Mouse (Mus musculus): ENCODE data around the gene Acadvl. TPM values are rescaled to one million over a fixed set of nuclear protein-coding genes. Genes with fewer than 3 reads are reported as not detected.

Acadvl gene
- polyA plus RNA-seq, 1 experiment from 2014 or later = 43.5 TPM

GRCm38 (mm10) chr11:70014051-70014450 is 1.2 kb downstream of the Acadvl start:
- WGBS = 52% methylated on average over 5 of the region's 5 CpGs
- H3K4me3 ChIP-seq (replicated peaks) = no peak overlapping the region
- H3K9ac ChIP-seq = no peak overlapping the region
- H3K27ac ChIP-seq = no peak overlapping the region
- H3K9me3 ChIP-seq = no peaks in the 10 kb centered on the region
- no peak for ATAC-seq (ENCODE audit: low FRiP score)
- peaks cover 34% of the 10 kb centered on the region for H3K4me1 ChIP-seq
- H3K4me2 ChIP-seq = peak overlapping the region; percentile 88; the same call in 1 of the 2 replicates
- no peaks in the 10 kb centered on the region for H3K27me3 ChIP-seq
- peaks cover 40% of the 10 kb centered on the region for H3K36me3 ChIP-seq (replicated peaks)

- ATAC-seq (ENCODE audit: low FRiP score) = no peak
- H3K4me3 ChIP-seq (replicated peaks) = no peak overlapping the region
- peaks cover 46% of the 10 kb centered on the region for H3K36me3 ChIP-seq (replicated peaks)
- H3K4me2 ChIP-seq = no peak overlapping the region
- no peak overlapping the region for H3K9ac ChIP-seq
- H3K27me3 ChIP-seq = no peaks in the 10 kb centered on the region
- H3K9me3 ChIP-seq = no peaks in the 10 kb centered on the region
- H3K27ac ChIP-seq = no peak overlapping the region
- WGBS = 89% methylated on average over 3 of the region's 3 CpGs
- peaks cover 29% of the 10 kb centered on the region for H3K4me1 ChIP-seq
Observed at GRCm38 (mm10) chr11:70013408-70013807, 1.8 kb downstream of the Acadvl start.

GRCm38 (mm10) chr11:70012931-70013330 is 2.3 kb downstream of the Acadvl start:
- H3K4me1 ChIP-seq = peaks cover 26% of the 10 kb centered on the region
- no peak overlapping the region for H3K9ac ChIP-seq
- no peak overlapping the region for H3K4me3 ChIP-seq (replicated peaks)
- no peak for ATAC-seq (ENCODE audit: low FRiP score)
- 88% methylated on average over 9 of the region's 9 CpGs for WGBS
- no peak overlapping the region for H3K4me2 ChIP-seq
- peaks cover 51% of the 10 kb centered on the region for H3K36me3 ChIP-seq (replicated peaks)
- no peaks in the 10 kb centered on the region for H3K27me3 ChIP-seq
- no peaks in the 10 kb centered on the region for H3K9me3 ChIP-seq
- no peak overlapping the region for H3K27ac ChIP-seq

GRCm38 (mm10) chr11:70010961-70011360 is 4.2 kb downstream of the Acadvl start:
- H3K9me3 ChIP-seq = no peaks in the 10 kb centered on the region
- H3K9ac ChIP-seq = no peak overlapping the region
- no peak for ATAC-seq (ENCODE audit: low FRiP score)
- no peak overlapping the region for H3K4me3 ChIP-seq (replicated peaks)
- H3K27me3 ChIP-seq = no peaks in the 10 kb centered on the region
- no peak overlapping the region for H3K27ac ChIP-seq
- H3K4me1 ChIP-seq = peaks cover 13% of the 10 kb centered on the region
- peaks cover 70% of the 10 kb centered on the region for H3K36me3 ChIP-seq (replicated peaks)
- WGBS = 88% methylated on average over 10 of the region's 10 CpGs
- no peak overlapping the region for H3K4me2 ChIP-seq

GRCm38 (mm10) chr11:70010548-70010947 is 4.7 kb downstream of the Acadvl start:
- no peak overlapping the region for H3K9ac ChIP-seq
- H3K36me3 ChIP-seq (replicated peaks) = peaks cover 75% of the 10 kb centered on the region
- no peaks in the 10 kb centered on the region for H3K9me3 ChIP-seq
- 89% methylated on average over 12 of the region's 12 CpGs for WGBS
- H3K27ac ChIP-seq = no peak overlapping the region
- H3K4me1 ChIP-seq = peaks cover 13% of the 10 kb centered on the region
- no peak for ATAC-seq (ENCODE audit: low FRiP score)
- no peak overlapping the region for H3K4me2 ChIP-seq
- H3K27me3 ChIP-seq = no peaks in the 10 kb centered on the region
- H3K4me3 ChIP-seq (replicated peaks) = no peak overlapping the region

- H3K4me1 ChIP-seq = peaks cover 10% of the 10 kb centered on the region
- H3K9me3 ChIP-seq = no peaks in the 10 kb centered on the region
- no peak overlapping the region for H3K4me3 ChIP-seq (replicated peaks)
- no peak overlapping the region for H3K9ac ChIP-seq
- H3K36me3 ChIP-seq (replicated peaks) = peaks cover 80% of the 10 kb centered on the region
- H3K27me3 ChIP-seq = no peaks in the 10 kb centered on the region
- no peak overlapping the region for H3K4me2 ChIP-seq
- 89% methylated on average over 6 of the region's 6 CpGs for WGBS
- ATAC-seq (ENCODE audit: low FRiP score) = no peak
- no peak overlapping the region for H3K27ac ChIP-seq
Observed at GRCm38 (mm10) chr11:70010033-70010432, 5.2 kb downstream of the Acadvl start.

- H3K4me3 ChIP-seq (replicated peaks) = no peak overlapping the region
- ATAC-seq (ENCODE audit: low FRiP score) = 0 out of 2 replicates have a peak, but pooled peaks have one; percentile 27
- H3K9me3 ChIP-seq = no peaks in the 10 kb centered on the region
- no peak overlapping the region for H3K9ac ChIP-seq
- H3K4me1 ChIP-seq = peaks cover 33% of the 10 kb centered on the region
- peaks cover 62% of the 10 kb centered on the region for H3K36me3 ChIP-seq (replicated peaks)
- H3K4me2 ChIP-seq = no peak overlapping the region
- WGBS = 45% methylated on average over 5 of the region's 5 CpGs
- H3K27me3 ChIP-seq = no peaks in the 10 kb centered on the region
- H3K27ac ChIP-seq = 0 out of 2 replicates have a peak overlapping the region, but pooled peaks have one; percentile 13
Observed at GRCm38 (mm10) chr11:70005521-70005920, 9.7 kb downstream of the Acadvl start.

GRCm38 (mm10) chr11:70002471-70002870 is 12.7 kb downstream of the Acadvl start:
- ATAC-seq (ENCODE audit: low FRiP score) = no peak
- Histone ChIP-seq H3K36me3 (replicated peaks) (peaks cover 57% of the 10 kb centered on the region), H3K4me1 (peaks cover 49% of the 10 kb centered on the region)

GRCm38 (mm10) chr11:70001865-70002264 is 13.3 kb downstream of the Acadvl start:
- peak overlapping the region; percentile 80 for H3K4me3 ChIP-seq (replicated peaks)
- ATAC-seq (ENCODE audit: low FRiP score) = no peak
- peaks cover 51% of the 10 kb centered on the region for H3K36me3 ChIP-seq (replicated peaks)
- H3K27ac ChIP-seq = no peak overlapping the region
- no peaks in the 10 kb centered on the region for H3K27me3 ChIP-seq
- 0 out of 2 replicates have a peak overlapping the region, but pooled peaks have one; percentile 88 for H3K9ac ChIP-seq
- H3K4me2 ChIP-seq = peak overlapping the region; percentile 87
- H3K9me3 ChIP-seq = no peaks in the 10 kb centered on the region
- H3K4me1 ChIP-seq = peaks cover 52% of the 10 kb centered on the region

More at GRCm38 (mm10) chr11:70002471-70002870, 12.7 kb downstream of the Acadvl start:
- no peaks in the 10 kb centered on the region for H3K27me3 ChIP-seq
- peak overlapping the region; percentile 80 for H3K4me3 ChIP-seq (replicated peaks)
- H3K27ac ChIP-seq = no peak overlapping the region
- no peaks in the 10 kb centered on the region for H3K9me3 ChIP-seq
- peak overlapping the region; percentile 87 for H3K4me2 ChIP-seq
- WGBS = 94% methylated on average over 2 of the region's 2 CpGs
- H3K9ac ChIP-seq = no peak overlapping the region

- Histone ChIP-seq H3K27ac (peak overlapping the region; percentile 98), H3K4me2 (peak overlapping the region; percentile 87), H3K36me3 (replicated peaks) (peaks cover 44% of the 10 kb centered on the region), H3K27me3 (no peaks in the 10 kb centered on the region), H3K9me3 (no peaks in the 10 kb centered on the region), H3K4me1 (peaks cover 52% of the 10 kb centered on the region), H3K9ac (peak overlapping the region; percentile 88), H3K4me3 (replicated peaks) (peak overlapping the region; percentile 80)
- no peak for ATAC-seq (ENCODE audit: low FRiP score)
- 12% methylated on average over 8 of the region's 8 CpGs for WGBS
Observed at GRCm38 (mm10) chr11:70001159-70001558, 14.1 kb downstream of the Acadvl start.

- H3K27ac ChIP-seq = peak within 1 kb of the TSS; percentile 98
- H3K4me3 ChIP-seq (replicated peaks) = peak within 1 kb of the TSS; percentile 80
- peak; percentile 78 for ATAC-seq (ENCODE audit: low FRiP score)
- H3K27me3 ChIP-seq = no peaks in the 10 kb centered on the region
- no peaks in the 10 kb centered on the region for H3K9me3 ChIP-seq
- peak within 1 kb of the TSS; percentile 88 for H3K9ac ChIP-seq
- 0% methylated on average over 48 of the region's 48 CpGs for WGBS
- peaks cover 37% of the 10 kb centered on the region for H3K36me3 ChIP-seq (replicated peaks)
- peak within 1 kb of the TSS; percentile 87 for H3K4me2 ChIP-seq
- peaks cover 52% of the 10 kb centered on the region for H3K4me1 ChIP-seq
Observed at GRCm38 (mm10) chr11:70000396-70000898, 14.8 kb downstream of the Acadvl start, which contains the start of gene Dvl2. Gene Dvl2, plus strand, starts transcription at chr11:70000595.

- H3K27me3 ChIP-seq = no peaks in the 10 kb centered on the region
- no peak for ATAC-seq (ENCODE audit: low FRiP score)
- peak overlapping the region; percentile 98 for H3K27ac ChIP-seq
- 84% methylated on average over 8 of the region's 8 CpGs for WGBS
- H3K4me3 ChIP-seq (replicated peaks) = 0 out of 2 replicates have a peak overlapping the region, but pooled peaks have one; percentile 80
- peaks cover 30% of the 10 kb centered on the region for H3K36me3 ChIP-seq (replicated peaks)
- H3K4me2 ChIP-seq = no peak overlapping the region
- no peak overlapping the region for H3K9ac ChIP-seq
- H3K4me1 ChIP-seq = peaks cover 57% of the 10 kb centered on the region
- no peaks in the 10 kb centered on the region for H3K9me3 ChIP-seq
Observed at GRCm38 (mm10) chr11:69999666-70000065, 15.5 kb downstream of the Acadvl start.

Measured in forebrain, embryonic 12.5 days (tissue).